Mouse (Mus musculus) CD8-positive naive resting alpha-beta T cell, adult 57 days (primary cell): ENCODE results near the gene Banp. TPM values are rescaled to one million over a fixed set of nuclear protein-coding genes. Genes with fewer than 3 reads are reported as not detected.

Experiments
- total RNA-seq: library from RNA; stranded (reverse); gene quantifications from one replicate; pipeline ENCODE4 v1.2.4, GENCODE M21; 2023

The Banp gene
- 76.7 TPM for total RNA-seq

GRCm38 (mm10) chr8:121949222-121949800 lies at the start of gene Banp:
Banp (plus strand) TSS chr8:121949750.

GRCm38 (mm10) chr8:121907587-121908248 lies 41.8 kb upstream of the Banp start, which contains the start of gene Slc7a5:
Slc7a5 (minus strand) TSS chr8:121907694.

GRCm38 (mm10) chr8:121944831-121945230 lies 4.7 kb upstream of the Banp start, which contains the start of gene Car5a:
Car5a (minus strand) TSS chr8:121944904.

Other genes starting within 250 kb of the Banp start
- gene Jph3, start 220.1 kb upstream of the Banp start, total RNA-seq: not detected
- 65.3 TPM for gene Klhdc4, start 120.2 kb upstream of the Banp start, total RNA-seq
- 57.9 TPM for gene Slc7a5, start 42.1 kb upstream of the Banp start, total RNA-seq
- gene Car5a, start 4.8 kb upstream of the Banp start, total RNA-seq: not detected